Mouse (Mus musculus) erythroblast, embryonic 14.5 days (primary cell): Measurements from ENCODE around the gene Brms1. TPM values are rescaled to one million over a fixed set of nuclear protein-coding genes. Genes with fewer than 3 reads are reported as not detected.
A peak's percentile ranks its signal among the peaks of the same experiment; 100 is the strongest.

Source experiments
- H3K27me3 ChIP-seq: 2 replicates; pipeline ENCODE4 v1.6.1; 2012; ENCODE audit warnings: inconsistent platforms; ENCODE audit not compliant: control insufficient read depth
- H3K36me3 ChIP-seq: 2 replicates; pipeline ENCODE4 v1.6.1; 2012; ENCODE audit warnings: mild to moderate bottlenecking, inconsistent platforms; ENCODE audit not compliant: control insufficient read depth
- H3K4me1 ChIP-seq: 2 replicates; pipeline ENCODE4 v1.6.1; 2012; ENCODE audit warnings: inconsistent platforms; ENCODE audit not compliant: control insufficient read depth
- H3K4me3 ChIP-seq: replicated peaks from 2 replicates; pipeline ENCODE3; 2012; ENCODE audit warnings: moderate library complexity, mild to moderate bottlenecking, inconsistent platforms
- H3K9me3 ChIP-seq: 2 replicates; pipeline ENCODE4 v1.6.1; 2012; ENCODE audit warnings: low read length, inconsistent platforms, mixed read lengths; ENCODE audit not compliant: control insufficient read depth
- GATA1 ChIP-seq: IDR thresholded peaks from 2 replicates; pipeline ENCODE4 v1.6.1; 2012; ENCODE audit warnings: low read length, inconsistent platforms, mixed read lengths
- TAL1 ChIP-seq: IDR thresholded peaks from 3 replicates; pipeline ENCODE4 v1.6.1; 2012; ENCODE audit warnings: low read length, inconsistent platforms, mixed read lengths
- polyA plus RNA-seq: library from polyadenylated mRNA; stranded (reverse); fragments of >175 nt; gene quantifications from 2 replicates; pipeline ENCODE4 v1.2.3, GENCODE M21; 2012

Gene Brms1
- polyA plus RNA-seq, 1 experiment = 4.1 TPM

- H3K27me3 ChIP-seq = peaks cover 35% of the 10 kb centered on the region
- peaks cover 39% of the 10 kb centered on the region for H3K36me3 ChIP-seq
- H3K9me3 ChIP-seq = no peaks in the 10 kb centered on the region
- no peak overlapping the region for H3K4me3 ChIP-seq
- no peak for TF ChIP-seq TAL1
- no peak for TF ChIP-seq GATA1
- peaks cover 49% of the 10 kb centered on the region for H3K4me1 ChIP-seq
Observed at GRCm38 (mm10) chr19:5093481-5094242, 52.5 kb downstream of the Brms1 start.

DNA sequence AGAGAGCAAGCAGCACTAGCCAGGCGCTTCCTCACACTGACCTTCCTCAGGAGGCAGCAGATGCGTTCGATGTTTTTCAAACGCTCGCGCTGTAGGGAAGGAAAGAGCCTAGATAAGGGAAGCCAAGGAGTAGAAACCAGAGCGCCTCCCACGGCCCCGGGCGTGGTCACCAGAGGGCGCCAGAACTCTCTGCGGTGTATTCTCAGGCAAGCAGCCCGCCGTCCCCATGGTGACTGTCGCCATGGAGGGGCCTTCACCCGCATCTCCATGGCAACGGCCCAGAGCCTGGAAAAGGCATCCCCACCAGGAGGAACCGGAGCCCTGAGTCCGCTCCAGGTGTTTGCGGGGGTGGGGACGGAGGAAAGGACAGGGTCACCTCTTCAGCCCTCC is 53.1 kb downstream of the Brms1 start:
- Histone ChIP-seq H3K27me3 (peaks cover 35% of the 10 kb centered on the region), H3K36me3 (peaks cover 41% of the 10 kb centered on the region), H3K9me3 (no peaks in the 10 kb centered on the region), H3K4me1 (peaks cover 47% of the 10 kb centered on the region), H3K4me3 (no peak overlapping the region)
- TF ChIP-seq TAL1 = no peak
- no peak; the same call in 1 of the 2 replicates for TF ChIP-seq GATA1

GRCm38 (mm10) chr19:5094746-5095417 is 53.7 kb downstream of the Brms1 start:
- TF ChIP-seq GATA1 (no peak), TAL1 (no peak)
- Histone ChIP-seq H3K36me3 (peaks cover 43% of the 10 kb centered on the region), H3K9me3 (no peaks in the 10 kb centered on the region), H3K27me3 (peaks cover 35% of the 10 kb centered on the region), H3K4me1 (peaks cover 41% of the 10 kb centered on the region), H3K4me3 (no peak overlapping the region)

- Histone ChIP-seq H3K36me3 (peaks cover 46% of the 10 kb centered on the region), H3K4me1 (peaks cover 41% of the 10 kb centered on the region), H3K27me3 (peaks cover 35% of the 10 kb centered on the region), H3K9me3 (no peaks in the 10 kb centered on the region), H3K4me3 (no peak overlapping the region)
- TF ChIP-seq GATA1 = no peak
- TF ChIP-seq TAL1 = no peak
Observed at GRCm38 (mm10) chr19:5095887-5096474, 54.8 kb downstream of the Brms1 start.

- no peaks in the 10 kb centered on the region for H3K9me3 ChIP-seq
- H3K36me3 ChIP-seq = peaks cover 46% of the 10 kb centered on the region
- TF ChIP-seq GATA1 (no peak), TAL1 (no peak)
- peaks cover 35% of the 10 kb centered on the region for H3K27me3 ChIP-seq
- H3K4me3 ChIP-seq = peak overlapping the region; percentile 47
- H3K4me1 ChIP-seq = peaks cover 41% of the 10 kb centered on the region
Observed at GRCm38 (mm10) chr19:5097521-5098362, 56.6 kb downstream of the Brms1 start.

DNA sequence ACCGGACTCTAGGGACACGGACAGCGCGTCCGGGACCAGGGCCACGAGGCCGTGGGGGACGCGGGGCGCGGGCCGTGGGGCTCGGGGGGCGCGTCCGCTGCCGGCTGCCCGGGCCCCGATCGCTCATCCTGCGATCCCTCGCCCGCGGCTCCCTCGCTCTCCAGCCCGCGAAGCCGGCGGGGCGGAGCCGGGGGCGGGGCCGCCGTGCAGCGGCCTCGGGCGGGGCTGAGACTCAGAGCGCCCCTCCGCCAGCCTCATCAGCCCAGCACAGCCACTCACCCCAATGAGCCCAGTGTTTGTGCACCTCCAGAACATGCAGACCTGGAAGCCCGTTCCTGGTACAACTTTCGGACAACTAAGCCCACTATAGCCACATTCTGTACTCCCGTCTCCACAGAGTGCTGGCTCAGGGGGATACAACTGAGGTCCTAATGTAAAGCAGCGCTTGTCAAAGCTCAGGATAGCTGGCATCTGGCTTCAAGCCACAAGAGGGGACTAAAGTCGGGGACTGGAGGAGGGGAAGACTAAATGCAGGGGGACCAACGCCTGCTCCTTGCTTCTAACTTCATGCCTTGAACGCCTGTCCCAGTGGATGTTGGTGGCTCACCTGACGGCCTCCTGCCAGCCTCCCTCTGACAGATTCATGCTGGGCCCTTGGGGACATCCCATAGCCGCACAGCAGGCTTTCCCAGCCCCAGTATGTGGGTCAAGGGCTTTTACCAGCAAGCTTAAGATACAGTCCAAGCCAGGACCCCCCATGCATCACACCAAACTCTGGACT is 57.4 kb downstream of the Brms1 start, which contains the start of gene Cnih2:
Gene Cnih2, minus strand, starts transcription at position 159 of the 781 bp plus-strand sequence.
- Histone ChIP-seq H3K36me3 (peaks cover 47% of the 10 kb centered on the region), H3K4me1 (peaks cover 40% of the 10 kb centered on the region)
- TF ChIP-seq TAL1 (no peak), GATA1 (no peak)

More for the DNA sequence above, 57.4 kb downstream of the Brms1 start, which contains the start of gene Cnih2:
- Histone ChIP-seq H3K9me3 (no peaks in the 10 kb centered on the region), H3K27me3 (peaks cover 35% of the 10 kb centered on the region), H3K4me3 (peak within 1 kb of the TSS; percentile 47)

Other genes starting within 250 kb of the Brms1 start
- gene Rbm4, start 247.5 kb upstream of the Brms1 start, polyA plus RNA-seq = 1.1 and 1.6 TPM in 2 replicates
- gene Gm21992, start 229.7 kb upstream of the Brms1 start, polyA plus RNA-seq = 0.19 and 0.62 TPM in 2 replicates
- gene Rbm14, start 229.7 kb upstream of the Brms1 start, polyA plus RNA-seq = 3.8 and 5.1 TPM in 2 replicates
- gene Ccs, start 202.0 kb upstream of the Brms1 start, polyA plus RNA-seq = 19.1 and 28.1 TPM in 2 replicates
- 0.01 TPM in 1 of 2 replicates, not detected in the other for gene Ccdc87, start 202.0 kb upstream of the Brms1 start, polyA plus RNA-seq
- 12.0 and 15.6 TPM in 2 replicates for gene Ctsf, start 186.2 kb upstream of the Brms1 start, polyA plus RNA-seq
- gene Actn3, start 163.4 kb upstream of the Brms1 start, polyA plus RNA-seq = 0.07 and 0.20 TPM in 2 replicates
- 1.1 and 1.2 TPM in 2 replicates for gene Zdhhc24, start 162.7 kb upstream of the Brms1 start, polyA plus RNA-seq
- 0.33 and 0.50 TPM in 2 replicates for gene Bbs1, start 134.7 kb upstream of the Brms1 start, polyA plus RNA-seq
- 4.8 and 6.0 TPM in 2 replicates for gene Dpp3, start 113.1 kb upstream of the Brms1 start, polyA plus RNA-seq
- not detected in 2 replicates for gene Peli3, start 98.2 kb upstream of the Brms1 start, polyA plus RNA-seq
- 5.3 and 5.9 TPM in 2 replicates for gene Mrpl11, start 79.2 kb upstream of the Brms1 start, polyA plus RNA-seq
- not detected in 2 replicates for gene Npas4, start 51.0 kb upstream of the Brms1 start, polyA plus RNA-seq
- 0.02 and 0.03 TPM in 2 replicates for gene Slc29a2, start 17.5 kb upstream of the Brms1 start, polyA plus RNA-seq
- gene B4gat1, start 2.5 kb upstream of the Brms1 start, polyA plus RNA-seq = 0.09 and 0.15 TPM in 2 replicates
- gene AC124502.3, start 2.5 kb upstream of the Brms1 start, polyA plus RNA-seq = 0.03 and 0.04 TPM in 2 replicates
- gene Rin1, start 9.1 kb downstream of the Brms1 start, polyA plus RNA-seq = 0.03 and 0.13 TPM in 2 replicates
- gene Cd248, start 26.7 kb downstream of the Brms1 start, polyA plus RNA-seq = 0.06 and 0.11 TPM in 2 replicates
- 0.02 TPM in 1 of 2 replicates, not detected in the other for gene Tmem151a, start 44.2 kb downstream of the Brms1 start, polyA plus RNA-seq
- 0.79 and 0.94 TPM in 2 replicates for gene Yif1a, start 47.2 kb downstream of the Brms1 start, polyA plus RNA-seq
- gene Cnih2, start 57.2 kb downstream of the Brms1 start, polyA plus RNA-seq = 0.12 and 0.17 TPM in 2 replicates
- 16.9 and 17.0 TPM in 2 replicates for gene Rab1b, start 65.7 kb downstream of the Brms1 start, polyA plus RNA-seq
- gene Klc2, start 77.2 kb downstream of the Brms1 start, polyA plus RNA-seq = 0.52 and 1.2 TPM in 2 replicates
- gene Pacs1, start 231.8 kb downstream of the Brms1 start, polyA plus RNA-seq = 2.6 and 2.7 TPM in 2 replicates